Mouse (Mus musculus): Measurements from ENCODE around the gene Pramel1. TPM values are rescaled to one million over a fixed set of nuclear protein-coding genes. Genes with fewer than 3 reads are reported as not detected.
"Not testable (repeated sequence)": the region's sequence is repeated elsewhere in the genome, so short reads cannot be mapped to it uniquely, and the experiment has no call there.

The Pramel1 gene
- not detected in 3 replicates for total RNA-seq (2017)

GRCm38 (mm10) chr4:143394181-143394580 is at the start of gene Pramel1:
Gene Pramel1, plus strand, starts transcription at chr4:143394428.
- no peak for ATAC-seq (replicated peaks; ENCODE audit: insufficient number of reproducible peaks, low FRiP score, low TSS enrichment, poor library complexity, severe bottlenecking)

GRCm38 (mm10) chr4:143345491-143345890 is 48.7 kb upstream of the Pramel1 start:
- ATAC-seq (replicated peaks; ENCODE audit: insufficient number of reproducible peaks, low FRiP score, low TSS enrichment, poor library complexity, severe bottlenecking): not testable (repeated sequence)

GRCm38 (mm10) chr4:143348678-143349077 is 45.5 kb upstream of the Pramel1 start:
- ATAC-seq (replicated peaks; ENCODE audit: insufficient number of reproducible peaks, low FRiP score, low TSS enrichment, poor library complexity, severe bottlenecking): no peak

- ATAC-seq (replicated peaks; ENCODE audit: insufficient number of reproducible peaks, low FRiP score, low TSS enrichment, poor library complexity, severe bottlenecking): no peak
Measured at GRCm38 (mm10) chr4:143349484-143349906, 44.7 kb upstream of the Pramel1 start, which contains the start of gene Lrrc38. Gene Lrrc38, plus strand, starts transcription at chr4:143349757.

DNA sequence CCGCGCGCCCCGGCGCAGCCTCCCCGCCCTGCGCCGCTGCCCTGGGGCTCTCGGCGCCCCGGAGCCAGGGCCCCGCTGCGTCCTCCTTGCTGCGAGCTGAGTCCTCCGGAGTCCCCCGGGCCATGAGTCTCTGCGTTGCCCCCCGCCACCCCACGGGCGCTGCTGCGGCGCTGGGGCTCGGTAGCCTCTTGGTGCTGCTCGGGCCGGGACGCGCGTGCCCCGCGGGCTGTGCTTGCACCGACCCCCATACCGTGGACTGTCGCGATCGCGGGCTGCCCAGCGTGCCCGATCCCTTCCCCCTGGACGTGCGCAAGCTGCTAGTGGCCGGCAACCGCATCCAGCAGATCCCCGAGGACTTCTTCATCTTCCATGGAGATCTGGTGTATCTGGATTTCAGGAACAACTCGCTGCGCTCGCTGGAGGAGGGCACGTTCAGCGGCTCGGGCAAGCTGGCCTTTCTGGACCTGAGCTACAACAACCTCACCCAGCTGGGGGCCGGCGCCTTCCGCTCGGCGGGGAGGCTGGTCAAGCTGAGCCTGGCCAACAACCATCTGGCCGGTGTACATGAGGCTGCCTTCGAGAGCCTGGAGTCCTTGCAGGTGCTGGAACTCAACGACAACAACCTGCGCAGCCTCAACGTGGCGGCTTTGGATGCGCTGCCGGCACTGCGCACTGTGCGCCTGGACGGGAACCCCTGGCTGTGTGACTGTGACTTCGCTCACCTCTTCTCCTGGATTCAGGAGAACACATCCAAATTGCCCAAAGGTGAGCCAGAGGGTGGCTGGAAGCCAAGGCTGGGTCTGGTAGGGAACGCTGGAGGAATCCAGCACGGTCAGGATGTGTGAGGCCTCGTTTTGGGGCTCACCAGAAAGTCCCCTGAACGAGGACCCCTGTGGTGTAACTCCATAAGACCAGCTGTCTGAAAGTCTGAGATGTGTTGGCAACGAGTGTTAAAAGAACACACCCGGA is 43.9 kb upstream of the Pramel1 start:
- no peak for ATAC-seq (replicated peaks; ENCODE audit: insufficient number of reproducible peaks, low FRiP score, low TSS enrichment, poor library complexity, severe bottlenecking)

- no peak for ATAC-seq (replicated peaks; ENCODE audit: insufficient number of reproducible peaks, low FRiP score, low TSS enrichment, poor library complexity, severe bottlenecking)
Measured at GRCm38 (mm10) chr4:143352301-143352700, 41.9 kb upstream of the Pramel1 start.

GRCm38 (mm10) chr4:143361520-143361919 is 32.7 kb upstream of the Pramel1 start:
- ATAC-seq (replicated peaks; ENCODE audit: insufficient number of reproducible peaks, low FRiP score, low TSS enrichment, poor library complexity, severe bottlenecking): no peak

GRCm38 (mm10) chr4:143366415-143367041 is 27.7 kb upstream of the Pramel1 start:
- ATAC-seq (replicated peaks; ENCODE audit: insufficient number of reproducible peaks, low FRiP score, low TSS enrichment, poor library complexity, severe bottlenecking): no peak

DNA sequence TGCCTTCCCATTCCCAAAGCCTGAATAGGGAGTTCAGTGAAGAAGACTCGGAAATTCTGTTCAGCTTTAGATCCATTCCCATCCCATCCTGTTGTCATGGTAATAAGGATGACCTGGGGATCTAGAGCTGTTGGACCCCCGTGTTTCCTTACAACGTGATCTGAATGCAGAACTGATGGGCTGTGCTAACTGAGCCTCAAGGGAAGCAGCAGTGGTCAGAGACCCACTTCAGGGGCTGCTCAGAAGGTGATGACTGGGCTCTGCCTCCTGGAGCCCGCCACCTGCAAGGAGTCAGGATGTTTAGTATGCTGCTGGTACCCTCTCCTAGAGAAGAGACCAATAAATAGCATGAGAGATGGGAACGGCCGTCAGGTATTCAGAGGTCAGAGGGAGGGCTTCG is 14.7 kb upstream of the Pramel1 start:
- no peak for ATAC-seq (replicated peaks; ENCODE audit: insufficient number of reproducible peaks, low FRiP score, low TSS enrichment, poor library complexity, severe bottlenecking)

GRCm38 (mm10) chr4:143379931-143380715 is 14.1 kb upstream of the Pramel1 start:
- ATAC-seq (replicated peaks; ENCODE audit: insufficient number of reproducible peaks, low FRiP score, low TSS enrichment, poor library complexity, severe bottlenecking): no peak

- no peak for ATAC-seq (replicated peaks; ENCODE audit: insufficient number of reproducible peaks, low FRiP score, low TSS enrichment, poor library complexity, severe bottlenecking)
Measured at GRCm38 (mm10) chr4:143380716-143381004, 13.6 kb upstream of the Pramel1 start.

- no peak for ATAC-seq (replicated peaks; ENCODE audit: insufficient number of reproducible peaks, low FRiP score, low TSS enrichment, poor library complexity, severe bottlenecking)
Measured at GRCm38 (mm10) chr4:143382163-143382562, 12.1 kb upstream of the Pramel1 start.

DNA sequence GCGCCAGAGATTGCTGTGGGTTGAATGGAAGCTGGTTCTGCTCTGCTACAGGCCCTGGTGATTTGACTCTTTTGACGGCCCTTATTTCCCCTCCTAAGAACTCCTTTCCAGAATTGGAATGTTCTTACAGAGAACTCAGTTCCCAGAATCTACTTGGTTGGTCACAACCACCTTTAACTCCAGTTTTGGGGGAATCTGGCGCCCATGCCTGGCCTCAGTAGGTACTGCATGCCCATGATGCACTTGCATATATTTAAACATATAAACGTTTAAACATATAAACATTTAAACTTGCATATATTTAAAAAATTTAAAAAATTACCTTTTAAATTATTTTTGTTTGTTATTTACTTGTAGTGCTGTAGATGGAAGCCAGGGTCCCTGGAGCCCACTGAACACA is 10.6 kb upstream of the Pramel1 start:
- ATAC-seq (replicated peaks; ENCODE audit: insufficient number of reproducible peaks, low FRiP score, low TSS enrichment, poor library complexity, severe bottlenecking): no peak

DNA sequence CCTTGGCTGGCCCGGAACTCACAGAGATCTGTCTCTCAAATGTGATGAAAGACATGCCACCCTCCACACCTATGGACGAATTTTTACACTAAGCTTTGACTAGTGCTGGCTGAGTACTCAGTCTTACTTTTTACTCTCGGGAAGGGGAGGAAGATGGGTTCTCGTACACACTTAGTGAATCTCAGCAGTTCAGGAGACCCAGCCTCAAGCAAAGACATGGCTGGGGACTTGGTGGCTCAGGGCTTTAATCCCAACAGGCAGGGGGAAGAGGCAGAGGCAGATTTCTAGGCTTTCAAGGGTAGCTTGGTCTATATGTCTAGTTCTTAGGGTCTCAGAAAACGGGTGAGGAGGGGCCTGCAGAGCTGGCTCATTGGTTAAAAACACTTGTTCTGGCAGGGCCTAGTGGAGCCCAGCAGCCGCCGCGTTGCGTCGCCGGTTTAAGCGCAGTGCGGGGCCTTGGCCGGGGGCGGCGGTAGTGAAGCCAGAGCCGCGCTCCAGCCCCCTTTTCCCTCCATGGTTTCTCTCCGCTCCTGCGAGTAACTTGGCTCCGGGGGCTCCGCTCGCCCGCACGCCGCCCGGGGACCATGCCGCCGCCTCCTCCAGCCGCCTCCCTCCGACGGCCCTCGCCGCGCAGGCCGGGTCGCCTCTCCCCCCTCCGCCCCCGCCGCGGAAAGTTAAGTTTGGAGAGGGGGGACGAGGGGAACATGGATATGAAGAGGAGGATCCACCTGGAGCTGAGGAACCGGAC is 5.1 kb upstream of the Pramel1 start:
- no peak for ATAC-seq (replicated peaks; ENCODE audit: insufficient number of reproducible peaks, low FRiP score, low TSS enrichment, poor library complexity, severe bottlenecking)

GRCm38 (mm10) chr4:143411566-143412218 is 17.5 kb downstream of the Pramel1 start:
- ATAC-seq (replicated peaks; ENCODE audit: insufficient number of reproducible peaks, low FRiP score, low TSS enrichment, poor library complexity, severe bottlenecking): no peak

- ATAC-seq (replicated peaks; ENCODE audit: insufficient number of reproducible peaks, low FRiP score, low TSS enrichment, poor library complexity, severe bottlenecking): peak; percentile 83
Measured at GRCm38 (mm10) chr4:143412219-143413092, 18.2 kb downstream of the Pramel1 start, which contains the start of gene Pramef8. Gene Pramef8, plus strand, starts transcription at chr4:143412426.

GRCm38 (mm10) chr4:143413621-143414020 is 19.4 kb downstream of the Pramel1 start:
- no peak for ATAC-seq (replicated peaks; ENCODE audit: insufficient number of reproducible peaks, low FRiP score, low TSS enrichment, poor library complexity, severe bottlenecking)

All from monocyte, adult 5-6 weeks (primary cell).